Mouse (Mus musculus) brain, embryonic 14.5 days (tissue): Measurements from ENCODE around the gene Nudt15.

Source experiments
- CTCF ChIP-seq: fragments of 200-500 bp; IDR thresholded peaks from 2 replicates; pipeline ENCODE4 v1.5.1; 2012; ENCODE audit warnings: inconsistent platforms, mild to moderate bottlenecking, moderate library complexity, borderline replicate concordance; ENCODE audit not compliant: insufficient read depth, insufficient read length; ENCODE audit errors: extremely low read depth
- POLR2A ChIP-seq: fragments of 200-500 bp; IDR thresholded peaks from 2 replicates; pipeline ENCODE4 v1.6.1; 2012; ENCODE audit warnings: mild to moderate bottlenecking, inconsistent platforms, borderline replicate concordance; ENCODE audit not compliant: poor library complexity, insufficient read depth, insufficient read length, severe bottlenecking; ENCODE audit errors: extremely low read depth

GRCm38 (mm10) chr14:73524136-73524535 lies 23.9 kb downstream of the Nudt15 start:
- TF ChIP-seq CTCF (no peak), POLR2A (no peak)
